Mouse (Mus musculus): Measurements from ENCODE around the gene Ldhb. TPM values are rescaled to one million over a fixed set of nuclear protein-coding genes. Genes with fewer than 3 reads are reported as not detected.

Gene Ldhb
- 100 to 1,000 TPM in 1 of 2 experiments, 10 to 100 TPM in 1; 25.1 to 109 TPM for polyA plus RNA-seq (2012; fragmentation: generic; extraction: Trizol)

DNA sequence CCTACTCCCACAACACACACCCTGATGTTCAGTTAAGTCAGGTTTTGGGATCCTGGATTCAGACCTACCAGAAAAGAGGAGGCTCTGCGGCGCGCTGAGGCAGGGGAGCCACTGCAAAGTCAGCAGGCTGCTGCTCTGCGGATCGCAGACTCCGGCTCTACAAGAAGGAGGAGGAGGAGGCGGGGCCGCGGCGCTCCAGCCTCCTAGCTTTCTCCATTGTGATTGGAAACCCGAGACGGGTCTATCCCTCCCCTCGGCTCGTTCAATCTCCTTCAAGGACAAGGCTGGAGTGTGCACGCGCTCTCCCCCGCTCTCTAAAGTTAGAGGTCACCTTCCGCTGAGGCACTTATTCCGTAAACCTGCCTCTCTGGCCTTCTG lies at the start of gene Ldhb:
Gene Ldhb, minus strand, starts transcription at position 173 of the 378 bp plus-strand sequence.

DNA sequence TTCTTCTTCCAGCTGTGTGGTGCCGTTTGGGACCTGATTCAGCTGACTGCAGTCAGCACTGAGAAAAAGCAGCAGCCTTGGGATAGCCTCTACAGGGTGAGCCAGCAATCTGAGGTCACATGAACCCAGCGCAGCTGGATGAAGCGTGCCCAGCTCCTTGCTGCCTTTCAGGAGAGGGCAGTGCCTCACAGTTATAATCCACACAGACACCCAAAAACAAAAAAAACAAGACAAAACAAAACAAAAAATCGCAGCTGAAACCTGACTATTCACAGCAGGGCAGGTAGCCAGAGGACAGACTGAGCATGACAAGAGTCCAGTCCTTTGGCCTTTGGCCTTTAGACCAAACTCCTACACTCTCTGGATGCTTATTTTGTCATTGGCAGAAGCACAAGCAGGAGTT lies 35.0 kb downstream of the Ldhb start, which contains the start of gene Gys2:
Gene Gys2, minus strand, starts transcription at position 309 of the 403 bp plus-strand sequence.

Other genes starting within 250 kb of the Ldhb start
- gene Iapp, start 209.5 kb downstream of the Ldhb start, polyA plus RNA-seq (2012; fragmentation: generic; extraction: Trizol): under 1 TPM in 1 of 2 experiments, not detected in 1; 0.04 TPM
- under 1 TPM; 0.04 to 0.19 TPM for gene Slco1a5, start 185.0 kb downstream of the Ldhb start, polyA plus RNA-seq (2012; fragmentation: generic; extraction: Trizol)
- 1 to 10 TPM in 1 of 2 experiments, under 1 TPM in 1; 0.26 to 3.3 TPM for gene Pyroxd1, start 162.3 kb downstream of the Ldhb start, polyA plus RNA-seq (2012; fragmentation: generic; extraction: Trizol)
- gene Recql, start 120.9 kb downstream of the Ldhb start, polyA plus RNA-seq (2012; fragmentation: generic; extraction: Trizol): 1 to 10 TPM; 2.2 to 9.5 TPM
- 10 to 100 TPM in 1 of 2 experiments, 1 to 10 TPM in 1; 7.2 to 15.8 TPM for gene Golt1b, start 120.7 kb downstream of the Ldhb start, polyA plus RNA-seq (2012; fragmentation: generic; extraction: Trizol)
- under 1 TPM; 0.06 to 0.54 TPM for gene Spx, start 94.5 kb downstream of the Ldhb start, polyA plus RNA-seq (2012; fragmentation: generic; extraction: Trizol)
- gene Gys2, start 34.8 kb downstream of the Ldhb start, polyA plus RNA-seq (2012; fragmentation: generic; extraction: Trizol): not detected
- gene Kcnj8, start 63.7 kb upstream of the Ldhb start, polyA plus RNA-seq (2012; fragmentation: generic; extraction: Trizol): under 1 TPM in 1 of 2 experiments, not detected in 1; 0.01 TPM
- not detected for gene Abcc9, start 194.4 kb upstream of the Ldhb start, polyA plus RNA-seq (2012; fragmentation: generic; extraction: Trizol)
- 10 to 100 TPM; 11.9 to 21.7 TPM for gene Cmas, start 248.7 kb upstream of the Ldhb start, polyA plus RNA-seq (2012; fragmentation: generic; extraction: Trizol)

All from C3H10T1/2 (cell line).